Mouse (Mus musculus): ENCODE results near the gene Wdr54.

DNA sequence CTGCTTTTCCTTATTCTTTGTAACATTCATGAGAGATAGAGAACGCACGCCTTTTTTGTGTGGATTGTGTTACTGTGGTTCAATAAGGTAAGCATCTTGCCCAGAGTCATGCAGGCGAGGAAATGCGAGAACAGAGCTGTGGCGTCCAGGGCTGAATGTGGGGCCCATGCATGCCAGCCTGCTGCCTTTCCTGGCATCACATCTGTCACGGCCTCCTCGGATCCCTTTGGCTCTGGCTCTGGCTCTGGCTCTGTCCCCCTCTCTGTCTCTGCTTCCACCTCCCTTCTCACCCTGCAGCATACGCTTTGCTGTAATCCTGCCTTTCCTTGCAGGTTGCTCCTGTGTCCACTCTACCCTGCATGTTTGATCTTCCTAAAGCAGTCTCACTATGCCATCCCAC is 19.8 kb upstream of the Wdr54 start:
- TF ChIP-seq CTCF (IDR thresholded peaks at IDR 0.05; ENCODE audit: extremely low read depth, insufficient read depth, insufficient read length, insufficient replicate concordance) (no peak), POLR2A (IDR thresholded peaks at IDR 0.05; ENCODE audit: low read depth, low read length) (no peak)

All from spleen, adult 2 months (tissue).